Mouse (Mus musculus) adipose tissue, adult 10 weeks (tissue): ENCODE measurements around the gene Theg. TPM values are rescaled to one million over a fixed set of nuclear protein-coding genes. Genes with fewer than 3 reads are reported as not detected.

Experiments used
- polyA plus RNA-seq: library from polyadenylated mRNA; stranded (reverse); fragments of 350-450 nt; fragmentation: Illumina TruSeq; extraction: RNeasy Lipid Tissue Mini Kit (QIAGEN cat#74804); gene quantifications from one replicate; pipeline ENCODE4 v1.2.3, GENCODE M21; 2014; ENCODE audit warnings: low read depth, low replicate concordance

The Theg gene
- polyA plus RNA-seq = 5.1 TPM

DNA sequence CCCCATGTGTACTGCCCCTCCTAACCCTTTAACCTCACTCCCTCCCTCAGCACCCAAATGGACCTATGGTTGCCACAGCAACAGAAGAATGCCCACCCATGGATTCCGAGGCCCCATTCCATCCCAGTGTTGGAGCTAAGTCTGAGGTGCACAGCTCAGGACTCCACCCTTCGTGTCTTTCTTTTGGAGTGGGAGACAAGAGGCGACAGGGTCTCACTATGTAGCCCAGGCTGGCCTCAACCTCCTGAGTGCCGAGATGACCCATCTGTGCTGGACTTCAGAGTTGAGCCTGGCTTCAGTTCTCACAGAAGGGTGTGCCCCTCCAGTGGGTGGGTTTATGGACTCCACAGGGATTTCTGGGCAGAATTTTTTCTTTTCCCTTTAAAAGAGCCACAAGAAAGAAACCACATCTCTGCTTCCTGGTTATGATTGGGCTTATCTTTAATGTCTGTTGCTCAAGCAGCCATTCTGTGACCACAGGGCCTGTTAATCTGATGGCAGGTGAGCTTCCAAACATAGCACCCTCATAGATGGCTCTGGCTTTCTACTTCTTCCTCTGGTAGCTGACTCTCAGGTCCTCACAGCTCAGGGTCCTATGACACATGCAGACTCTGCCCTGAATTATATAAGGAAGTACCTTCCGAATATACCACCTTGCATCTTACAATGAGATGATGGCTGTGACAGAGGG is at the start of gene Theg:
Gene Theg (minus strand): TSS at position 271 of the 691 bp plus-strand sequence.

DNA sequence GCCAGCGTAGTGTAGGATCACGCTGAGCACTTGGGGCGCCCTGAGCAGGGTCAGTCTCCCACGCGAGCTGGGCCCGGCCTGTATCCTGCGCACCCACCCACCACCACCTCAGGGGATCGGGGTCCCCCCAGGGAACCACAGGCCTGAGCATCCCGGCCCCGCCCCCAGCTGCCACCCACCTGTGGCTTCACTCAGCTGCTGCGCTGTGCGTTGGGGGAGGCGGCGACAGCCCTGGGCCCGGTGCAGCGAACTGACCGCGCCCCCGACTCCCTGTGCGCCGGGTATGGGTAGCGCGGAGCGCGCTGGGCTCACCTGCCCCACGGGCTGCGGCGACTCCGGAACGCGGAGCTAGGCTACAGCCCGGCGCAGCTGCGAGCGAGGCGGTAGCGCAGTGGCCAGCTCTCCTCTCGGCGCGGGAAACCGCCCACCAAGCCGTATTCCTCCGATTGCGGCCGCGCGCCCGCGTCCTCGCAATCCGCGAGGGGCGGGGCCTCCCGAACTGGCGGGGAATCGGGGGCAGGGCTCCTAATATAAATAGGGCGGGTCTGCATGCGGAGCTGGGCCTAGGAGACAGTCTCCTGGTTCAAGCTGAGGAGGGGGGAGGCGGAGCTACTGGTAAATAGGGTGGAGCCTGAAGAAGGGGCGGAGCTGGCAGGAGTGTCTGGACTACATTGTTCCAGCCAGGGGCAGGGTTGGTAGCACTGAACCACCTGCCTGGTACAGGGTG is 26.6 kb upstream of the Theg start, which contains the start of gene C2cd4c:
Gene C2cd4c (minus strand): TSS at position 448 of the 727 bp plus-strand sequence.

DNA sequence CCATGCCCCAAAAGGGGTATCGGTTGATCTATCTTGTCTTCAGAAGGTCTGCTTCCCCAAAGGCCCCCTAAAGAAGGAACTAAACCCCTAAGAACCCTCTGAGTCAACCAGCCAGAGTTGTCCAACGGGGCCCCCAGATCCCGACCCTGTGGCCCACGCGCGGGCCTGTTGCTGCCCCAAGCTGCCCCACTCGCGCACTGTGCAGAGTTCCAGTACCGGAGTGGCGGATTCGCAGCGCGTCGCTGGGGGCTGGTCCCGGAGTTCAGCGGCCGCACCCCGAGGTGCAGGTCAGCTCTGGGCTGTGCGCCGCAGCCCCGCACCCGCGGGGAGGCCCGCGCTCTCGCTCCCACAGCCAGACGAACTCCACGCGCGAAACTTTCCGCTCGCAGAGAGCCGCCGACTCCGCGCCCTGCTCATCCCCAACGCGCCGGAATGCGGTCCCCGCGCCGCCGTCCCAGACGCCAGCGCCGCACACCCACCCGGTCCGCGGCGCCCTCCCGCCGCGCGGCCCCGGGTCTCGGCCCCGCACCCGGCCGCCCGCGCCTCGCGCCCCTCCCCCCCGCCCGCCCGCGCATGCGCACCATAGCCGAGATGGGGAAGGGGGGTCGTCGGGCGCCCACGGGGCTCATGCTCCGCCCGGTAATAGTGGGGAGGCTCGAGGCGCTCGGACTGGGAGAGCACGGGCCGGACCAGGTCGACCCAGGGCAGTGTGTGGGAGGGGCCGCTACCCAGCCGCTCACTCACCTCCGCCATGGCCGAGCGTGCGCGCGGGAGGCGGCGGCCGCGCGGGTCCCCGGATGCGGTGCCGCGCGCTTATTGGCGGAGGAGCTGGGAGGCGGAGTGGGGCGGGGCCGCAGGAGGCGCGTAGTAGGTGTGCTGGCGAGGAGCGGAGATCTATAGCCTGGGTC is 32.5 kb downstream of the Theg start, which contains the start of gene Mier2:
Gene Mier2 (minus strand): TSS at position 870 of the 908 bp plus-strand sequence.

DNA sequence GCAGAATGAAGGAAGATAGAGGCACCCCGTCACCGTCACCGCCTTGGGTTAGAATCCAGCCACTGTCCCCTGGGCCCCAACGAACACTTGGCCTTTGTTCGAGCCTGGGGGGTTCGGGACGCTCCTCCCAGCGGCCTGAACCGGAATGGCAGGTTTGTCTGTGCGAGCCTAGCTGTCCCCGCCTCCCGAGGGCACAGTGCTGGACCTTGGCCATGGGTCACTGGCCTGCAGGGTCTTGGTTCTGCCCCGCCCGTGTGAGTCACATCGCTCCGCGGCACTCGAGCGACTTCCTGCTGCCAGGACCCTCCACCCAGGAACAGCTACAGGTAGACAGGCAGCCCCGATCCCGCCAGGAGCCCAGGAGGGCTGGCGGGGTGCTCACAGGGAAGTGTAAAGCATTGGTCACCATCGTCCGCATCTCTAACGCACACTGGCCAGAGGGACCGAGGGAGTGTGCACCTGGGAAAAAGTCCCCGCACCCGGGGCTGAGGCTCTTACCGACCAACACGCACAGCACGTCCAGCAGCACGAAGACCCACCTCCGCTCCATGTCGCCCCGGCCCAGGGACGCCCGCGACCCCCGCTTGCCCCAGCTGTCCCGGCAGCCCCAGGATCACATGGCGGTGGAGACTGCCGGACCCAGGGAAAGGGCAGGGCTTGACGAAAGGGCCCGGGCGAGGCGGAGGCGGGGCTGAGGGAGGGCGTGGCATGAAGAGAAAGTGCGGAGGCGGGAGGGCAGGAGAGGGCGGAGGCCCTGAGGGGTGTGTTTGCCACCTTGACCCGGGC is 53.8 kb downstream of the Theg start, which contains the start of gene Plpp2:
Gene Plpp2 (minus strand): TSS at position 671 of the 786 bp plus-strand sequence.

Other genes starting within 250 kb of the Theg start
- gene Vmn2r82, start 230.8 kb downstream of the Theg start, polyA plus RNA-seq = not detected
- gene Vmn2r83, start 118.6 kb downstream of the Theg start, polyA plus RNA-seq = not detected
- 32.1 TPM for gene Plpp2, start 53.5 kb downstream of the Theg start, polyA plus RNA-seq
- 21.9 TPM for gene Mier2, start 32.1 kb downstream of the Theg start, polyA plus RNA-seq
- not detected for gene C2cd4c, start 26.7 kb upstream of the Theg start, polyA plus RNA-seq
- gene Shc2, start 50.6 kb upstream of the Theg start, polyA plus RNA-seq = 4.0 TPM
- not detected for gene Odf3l2, start 58.4 kb upstream of the Theg start, polyA plus RNA-seq
- gene Madcam1, start 77.2 kb upstream of the Theg start, polyA plus RNA-seq = not detected
- gene Tpgs1, start 82.0 kb upstream of the Theg start, polyA plus RNA-seq = 29.6 TPM
- gene Cdc34, start 94.9 kb upstream of the Theg start, polyA plus RNA-seq = 64.7 TPM
- gene Gzmm, start 101.7 kb upstream of the Theg start, polyA plus RNA-seq = 0.63 TPM
- gene Bsg, start 117.2 kb upstream of the Theg start, polyA plus RNA-seq = 523 TPM
- 0.37 TPM for gene Hcn2, start 129.3 kb upstream of the Theg start, polyA plus RNA-seq
- 24.5 TPM for gene Polrmt, start 159.2 kb upstream of the Theg start, polyA plus RNA-seq
- not detected for gene Fgf22, start 167.7 kb upstream of the Theg start, polyA plus RNA-seq
- gene Rnf126, start 179.6 kb upstream of the Theg start, polyA plus RNA-seq = 37.4 TPM
- gene Fstl3, start 189.9 kb upstream of the Theg start, polyA plus RNA-seq = 19.8 TPM
- not detected for gene Prss57, start 203.6 kb upstream of the Theg start, polyA plus RNA-seq
- gene Palm, start 206.2 kb upstream of the Theg start, polyA plus RNA-seq = 60.4 TPM
- gene Misp, start 233.7 kb upstream of the Theg start, polyA plus RNA-seq = 1.5 TPM